Comparison of ENCODE assay signal across 19 mouse cellular contexts in genomic region chr13:32993894-32994242, GRCm38 (mm10). TPM values are rescaled to one million over a fixed set of nuclear protein-coding genes. Genes with fewer than 3 reads are reported as not detected.
A peak's percentile ranks its signal among the peaks of the same experiment; 100 is the strongest.
DNase-seq lines count a peak whose midpoint lies in the region; ATAC-seq and TF ChIP-seq lines count a peak whose summit lies in the region.
"Had no signal": no experiment of that assay in that cellular context is flagged by ENCODE, and none has a peak within 500 bp of the region (broad histone marks: within the 10 kb centered on the region; RNA-seq: fewer than 3 reads in every experiment).

No protein-coding gene starts in this region.

- 0 out of 2 replicates have a peak overlapping the region, but pooled peaks have one; percentile 3 for H3K4me2 ChIP-seq in kidney, embryonic 15.5 days
- H3K4me2 ChIP-seq: forebrain, embryonic 15.5 days; limb, embryonic 12.5 days; midbrain, embryonic 12.5 days; neural tube, embryonic 13.5 days had no signal

- no peak for TF ChIP-seq EP300 in heart, adult 2 months (IDR thresholded peaks at IDR 0.05; ENCODE audit: insufficient read depth, low read depth, low read length)

- H3K9ac ChIP-seq in heart, adult 2 months (ENCODE audit: low read depth, low read length) = no peak overlapping the region
- no peak overlapping the region for H3K9ac ChIP-seq in kidney, embryonic 15.5 days
- H3K9ac ChIP-seq: forebrain, embryonic 15.5 days; limb, embryonic 12.5 days; midbrain, embryonic 12.5 days; neural tube, embryonic 13.5 days had no signal

- no peak for TF ChIP-seq CTCF in heart, adult 2 months (IDR thresholded peaks at IDR 0.05)
- TF ChIP-seq CTCF in spleen, adult 2 months (IDR thresholded peaks at IDR 0.05; ENCODE audit: extremely low read depth, insufficient read depth, insufficient read length, insufficient replicate concordance) = no peak

- H3K4me3 ChIP-seq in heart, embryonic 10.5 days = no peak overlapping the region
- H3K4me3 ChIP-seq in heart, adult 2 months = no peak overlapping the region
- no peak overlapping the region for H3K4me3 ChIP-seq in kidney, embryonic 15.5 days (replicated peaks)
- H3K4me3 ChIP-seq in spleen, adult 2 months (ENCODE audit: extremely low read depth, insufficient read depth, insufficient read length) = no peak overlapping the region
- H3K4me3 ChIP-seq: forebrain, embryonic 15.5 days; limb, embryonic 12.5 days; midbrain, embryonic 12.5 days; neural tube, embryonic 13.5 days had no signal

- intact Hi-C loops in heart, adult 2 months (cut with DNase I) = no loop called here
- intact Hi-C loops in gastrocnemius, postnatal 14 days (cut with DNase I; ENCODE audit: low total_unique reads) = no loop called here

- ATAC-seq in kidney, embryonic 15.5 days (replicated peaks; ENCODE audit: low FRiP score) = peak; percentile 65
- ATAC-seq: forebrain, embryonic 15.5 days had no signal

- no peaks in the 10 kb centered on the region for H3K9me3 ChIP-seq in heart, embryonic 10.5 days
- H3K9me3 ChIP-seq in kidney, embryonic 15.5 days (replicated peaks) = no peaks in the 10 kb centered on the region
- H3K9me3 ChIP-seq: forebrain, embryonic 15.5 days; limb, embryonic 12.5 days; midbrain, embryonic 12.5 days; neural tube, embryonic 13.5 days had no signal

- H3K27me3 ChIP-seq in heart, embryonic 10.5 days (ENCODE audit: insufficient read depth, poor library complexity, severe bottlenecking) = no peaks in the 10 kb centered on the region
- H3K27me3 ChIP-seq in heart, adult 2 months (ENCODE audit: control insufficient read depth, insufficient read depth, low read length) = no peaks in the 10 kb centered on the region
- no peaks in the 10 kb centered on the region for H3K27me3 ChIP-seq in kidney, embryonic 15.5 days
- H3K27me3 ChIP-seq in spleen, adult 2 months (ENCODE audit: control insufficient read depth, insufficient read depth, low read length) = no peaks in the 10 kb centered on the region
- H3K27me3 ChIP-seq: forebrain, embryonic 15.5 days; limb, embryonic 12.5 days; midbrain, embryonic 12.5 days; neural tube, embryonic 13.5 days had no signal

- no peak for DNase-seq in heart, embryonic 10.5 days (ENCODE audit: low spot score)
- DNase-seq in heart, adult 2 months = no peak
- DNase-seq in kidney, adult 9 months = no peak
- DNase-seq in spleen, adult 2 months (ENCODE audit: low read depth in 1 of 2, low spot score in 2 of 2) = no peak
- DNase-seq in spleen, postnatal 10 days (ENCODE audit: low spot score in 2 of 2) = no peak
- DNase-seq in gastrocnemius, postnatal 14 days = no peak
- DNase-seq in cerebellum, postnatal 36 days = no peak
- DNase-seq: cerebellum, adult 11 months; cerebellum, postnatal 25 days; lung, postnatal 14 days; right cerebral cortex, postnatal 14 days had no signal

- WGBS in heart, embryonic 10.5 days = 80% methylated on average over 2 of the region's 2 CpGs
- 96% methylated on average over 2 of the region's 2 CpGs for WGBS in heart, adult 2 months
- WGBS in kidney, embryonic 15.5 days = 60% methylated on average over 2 of the region's 2 CpGs
- WGBS in spleen, adult 2 months = 84% methylated on average over 2 of the region's 2 CpGs

- H3K79me2 ChIP-seq in heart, adult 2 months (replicated peaks; ENCODE audit: control insufficient read depth, insufficient read depth, low read length) = no peaks in the 10 kb centered on the region

- H3K27ac ChIP-seq in heart, embryonic 10.5 days = peak overlapping the region; percentile 80
- no peak overlapping the region for H3K27ac ChIP-seq in heart, adult 2 months
- H3K27ac ChIP-seq in kidney, embryonic 15.5 days = peak overlapping the region; percentile 48; the same call in 1 of the 2 replicates
- H3K27ac ChIP-seq in spleen, adult 2 months (ENCODE audit: insufficient read depth, low read length) = peak overlapping the region; percentile 65
- H3K27ac ChIP-seq: forebrain, embryonic 15.5 days; limb, embryonic 12.5 days; midbrain, embryonic 12.5 days; neural tube, embryonic 13.5 days; stomach, postnatal 0 days had no signal

- peaks cover 15% of the 10 kb centered on the region for H3K4me1 ChIP-seq in heart, embryonic 10.5 days
- peaks cover 5% of the 10 kb centered on the region for H3K4me1 ChIP-seq in heart, adult 2 months (ENCODE audit: control insufficient read depth, insufficient read depth, low read length)
- peaks cover 3% of the 10 kb centered on the region; the same call in 1 of the 2 replicates for H3K4me1 ChIP-seq in kidney, embryonic 15.5 days
- H3K4me1 ChIP-seq in spleen, adult 2 months (ENCODE audit: control insufficient read depth, insufficient read depth, insufficient read length) = peaks cover 6% of the 10 kb centered on the region; the same call in 1 of the 2 replicates
- H3K4me1 ChIP-seq: forebrain, embryonic 15.5 days; limb, embryonic 12.5 days; midbrain, embryonic 12.5 days; neural tube, embryonic 13.5 days had no signal

- TF ChIP-seq POLR2A in heart, adult 2 months (IDR thresholded peaks at IDR 0.05; ENCODE audit: insufficient read depth, low read depth, low read length) = no peak
- no peak for TF ChIP-seq POLR2A in spleen, adult 2 months (IDR thresholded peaks at IDR 0.05; ENCODE audit: low read depth, low read length)

- H3K36me3 ChIP-seq in heart, embryonic 10.5 days = no peaks in the 10 kb centered on the region
- H3K36me3 ChIP-seq in heart, adult 2 months (ENCODE audit: control insufficient read depth, insufficient read depth, low read length) = no peaks in the 10 kb centered on the region
- no peaks in the 10 kb centered on the region for H3K36me3 ChIP-seq in kidney, embryonic 15.5 days
- no peaks in the 10 kb centered on the region for H3K36me3 ChIP-seq in spleen, adult 2 months (ENCODE audit: control insufficient read depth, insufficient read depth, low read length)
- H3K36me3 ChIP-seq: forebrain, embryonic 15.5 days; limb, embryonic 12.5 days; midbrain, embryonic 12.5 days; neural tube, embryonic 13.5 days had no signal

RNA-seq across cellular contexts. Expression of gene Serpinb9, which starts 9.2 kb away (rescaled TPM):
- 4.2 and 4.4 TPM in 2 replicates for polyA plus RNA-seq in heart, embryonic 10.5 days (2016; fragmentation: Nextera tagmentation; extraction: Ambion mirVana)
- total RNA-seq in heart, adult 2 months (2021) = 1 to 10 TPM; 8.6 to 9.3 TPM
- polyA plus RNA-seq in heart, adult 2 months (2012; rRNA removed) = 6.0 and 11.9 TPM in 2 replicates
- polyA plus RNA-seq in kidney, embryonic 15.5 days (2015; fragmentation: Nextera tagmentation; extraction: Ambion mirVana) = 8.8 and 9.3 TPM in 2 replicates
- 5.8 and 7.0 TPM in 2 replicates for polyA plus RNA-seq in spleen, adult 2 months (2012; rRNA removed)
- total RNA-seq in gastrocnemius, postnatal 14 days (2021) = 1 to 10 TPM; 2.5 to 2.7 TPM

RNA-seq across cellular contexts. Expression of gene Serpinb6b, which starts 28.9 kb away (rescaled TPM):
- polyA plus RNA-seq in heart, embryonic 10.5 days (2016; fragmentation: Nextera tagmentation; extraction: Ambion mirVana) = 11.1 and 16.2 TPM in 2 replicates
- total RNA-seq in heart, adult 2 months (2021) = 10 to 100 TPM; 26.3 to 33.1 TPM
- polyA plus RNA-seq in heart, adult 2 months (2012; rRNA removed) = 21.6 and 30.3 TPM in 2 replicates
- 3.9 and 5.0 TPM in 2 replicates for polyA plus RNA-seq in kidney, embryonic 15.5 days (2015; fragmentation: Nextera tagmentation; extraction: Ambion mirVana)
- 10.5 and 13.0 TPM in 2 replicates for polyA plus RNA-seq in spleen, adult 2 months (2012; rRNA removed)
- total RNA-seq in gastrocnemius, postnatal 14 days (2021) = 1 to 10 TPM; 2.4 to 3.0 TPM

RNA-seq across cellular contexts. Expression of gene Serpinb9b, which starts 33.3 kb away (rescaled TPM):
- polyA plus RNA-seq in heart, embryonic 10.5 days (2016; fragmentation: Nextera tagmentation; extraction: Ambion mirVana) = 0.92 and 1.0 TPM in 2 replicates
- under 1 TPM in 1 of 2 experiments, not detected in 1; 0.18 TPM for total RNA-seq in heart, adult 2 months (2021)
- polyA plus RNA-seq in heart, adult 2 months (2012; rRNA removed) = 0.20 and 0.47 TPM in 2 replicates
- 0.14 TPM in 1 of 2 replicates, not detected in the other for polyA plus RNA-seq in kidney, embryonic 15.5 days (2015; fragmentation: Nextera tagmentation; extraction: Ambion mirVana)
- 0.32 and 0.36 TPM in 2 replicates for polyA plus RNA-seq in spleen, adult 2 months (2012; rRNA removed)
- total RNA-seq in gastrocnemius, postnatal 14 days (2021) = not detected
- total RNA-seq: hematopoietic stem cell, adult 5-6 weeks; layer of hippocampus, postnatal 10 days had no signal
- polyA plus RNA-seq: limb, embryonic 12.5 days had no signal
